Mouse (Mus musculus) forebrain, embryonic 13.5 days (tissue): ENCODE measurements around the gene Ccl11. TPM values are rescaled to one million over a fixed set of nuclear protein-coding genes. Genes with fewer than 3 reads are reported as not detected.

Source experiments
- ATAC-seq: fragments of 200-750 bp; cut with Nextera tagmentation; 2 replicates; pipeline ENCODE4 v1.8.0; 2017
- H3K27ac ChIP-seq: fragments of 300-500 bp; sonication (generic); 2 replicates; pipeline ENCODE4 v1.5.1; 2015; ENCODE audit warnings: inconsistent platforms, mild to moderate bottlenecking, moderate library complexity
- H3K27me3 ChIP-seq: fragments of 300-500 bp; sonication (generic); 2 replicates; pipeline ENCODE4 v1.6.1; 2015; ENCODE audit warnings: mild to moderate bottlenecking, inconsistent platforms
- H3K36me3 ChIP-seq: fragments of 300-500 bp; sonication (generic); 2 replicates; pipeline ENCODE4 v1.6.1; 2015; ENCODE audit warnings: mild to moderate bottlenecking, inconsistent platforms; ENCODE audit not compliant: poor library complexity, severe bottlenecking
- H3K4me1 ChIP-seq: fragments of 300-500 bp; sonication (generic); 2 replicates; pipeline ENCODE4 v1.6.1; 2015; ENCODE audit warnings: inconsistent platforms
- H3K4me2 ChIP-seq: fragments of 300-500 bp; sonication (generic); 2 replicates; pipeline ENCODE4 v1.6.1; 2015; ENCODE audit warnings: inconsistent platforms, mild to moderate bottlenecking, moderate library complexity
- H3K4me3 ChIP-seq: fragments of 300-500 bp; sonication (generic); 2 replicates; pipeline ENCODE4 v1.5.1; 2015; ENCODE audit warnings: mild to moderate bottlenecking, inconsistent platforms
- H3K9ac ChIP-seq: fragments of 300-500 bp; sonication (generic); 2 replicates; pipeline ENCODE4 v1.6.1; 2015; ENCODE audit warnings: mild to moderate bottlenecking, inconsistent platforms
- H3K9me3 ChIP-seq: fragments of 300-500 bp; sonication (generic); replicated peaks from 2 replicates; pipeline ENCODE4 v1.6.1; 2016; ENCODE audit warnings: inconsistent platforms
- WGBS: fragments of 180-500 bp; shearing (Covaris S2); methylation state at CpG from one replicate; pipeline ENCODE4 v1.1.7; 2015; 5-methylcytosine and 5-hydroxymethylcytosine counted together
- polyA plus RNA-seq: library from polyadenylated mRNA; unstranded; fragments of >200 nt; fragmentation: Nextera tagmentation; extraction: Ambion mirVana; gene quantifications from 2 replicates; pipeline ENCODE4 v1.2.1, GENCODE M21; 2015

Ccl11 gene
- polyA plus RNA-seq, 1 experiment from 2014 or later = not detected

DNA sequence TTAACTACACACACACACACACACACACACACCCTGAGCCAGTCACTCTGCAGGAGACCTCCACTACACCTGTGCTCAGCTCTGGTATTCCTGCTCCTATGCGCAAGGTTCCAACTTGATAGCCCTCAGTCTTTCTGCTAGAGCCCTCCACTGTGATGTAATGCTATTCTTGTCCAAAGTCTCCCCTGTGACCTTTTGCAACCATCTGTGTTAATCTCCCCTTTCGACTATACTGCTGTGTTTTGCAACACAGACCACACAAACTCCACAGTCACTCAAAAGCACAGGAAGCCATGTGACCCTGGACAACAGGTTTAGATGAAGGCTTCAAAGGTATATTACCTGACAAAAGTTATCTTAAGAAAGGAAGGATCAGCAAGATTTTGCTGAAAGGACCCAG, 5.8 kb downstream of the Ccl11 start:
- no peak for ATAC-seq
- H3K4me3 ChIP-seq = no peak overlapping the region
- H3K4me1 ChIP-seq = no peaks in the 10 kb centered on the region
- 77% methylated on average over 2 of the region's 2 CpGs for WGBS
- H3K36me3 ChIP-seq = no peaks in the 10 kb centered on the region
- H3K4me2 ChIP-seq = no peak overlapping the region
- no peak overlapping the region for H3K9ac ChIP-seq
- H3K27me3 ChIP-seq = no peaks in the 10 kb centered on the region
- H3K9me3 ChIP-seq = no peaks in the 10 kb centered on the region
- no peak overlapping the region for H3K27ac ChIP-seq

GRCm38 (mm10) chr11:82066953-82067571, 9.4 kb downstream of the Ccl11 start:
- H3K9ac ChIP-seq = no peak overlapping the region
- 83% methylated on average over 7 of the region's 7 CpGs for WGBS

DNA sequence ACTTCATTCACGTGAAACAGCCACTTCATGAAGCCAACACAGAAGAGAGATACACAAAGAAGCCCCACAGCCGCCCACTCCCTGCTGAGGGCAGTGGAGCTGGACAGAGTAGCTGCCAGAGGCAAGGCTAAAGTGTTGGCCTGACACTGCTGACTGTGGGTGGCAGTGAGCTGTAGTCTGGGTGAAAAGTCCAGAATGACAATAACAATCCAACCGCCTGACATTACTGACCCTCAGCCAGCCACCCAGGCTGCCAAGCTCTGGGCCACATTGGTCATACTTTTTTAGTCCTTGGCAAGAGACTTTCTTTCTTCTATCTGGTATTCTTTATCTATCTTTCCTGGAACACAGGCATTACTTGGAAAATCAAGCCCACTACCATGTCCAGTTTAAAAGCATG, 13.5 kb downstream of the Ccl11 start:
- H3K27me3 ChIP-seq = no peaks in the 10 kb centered on the region
- no peak overlapping the region for H3K9ac ChIP-seq
- no peaks in the 10 kb centered on the region for H3K9me3 ChIP-seq
- WGBS = 77% methylated on average over 3 of the region's 3 CpGs
- ATAC-seq = no peak
- H3K27ac ChIP-seq = no peak overlapping the region
- H3K4me2 ChIP-seq = no peak overlapping the region
- no peaks in the 10 kb centered on the region for H3K4me1 ChIP-seq
- H3K4me3 ChIP-seq = no peak overlapping the region
- H3K36me3 ChIP-seq = no peaks in the 10 kb centered on the region

More at GRCm38 (mm10) chr11:82066953-82067571, 9.4 kb downstream of the Ccl11 start:
- H3K36me3 ChIP-seq = no peaks in the 10 kb centered on the region
- no peaks in the 10 kb centered on the region for H3K9me3 ChIP-seq
- no peaks in the 10 kb centered on the region for H3K4me1 ChIP-seq
- no peaks in the 10 kb centered on the region for H3K27me3 ChIP-seq
- H3K4me3 ChIP-seq = no peak overlapping the region
- no peak for ATAC-seq
- no peak overlapping the region for H3K4me2 ChIP-seq
- no peak overlapping the region for H3K27ac ChIP-seq

- H3K9me3 ChIP-seq = no peaks in the 10 kb centered on the region
- no peak overlapping the region for H3K27ac ChIP-seq
- no peaks in the 10 kb centered on the region for H3K27me3 ChIP-seq
- H3K9ac ChIP-seq = no peak overlapping the region
- H3K36me3 ChIP-seq = no peaks in the 10 kb centered on the region
- ATAC-seq = no peak
- WGBS = 70% methylated on average over 1 of the region's 1 CpGs
- H3K4me2 ChIP-seq = no peak overlapping the region
- H3K4me3 ChIP-seq = no peak overlapping the region
- no peaks in the 10 kb centered on the region for H3K4me1 ChIP-seq
Measured at GRCm38 (mm10) chr11:82072374-82072773, 14.8 kb downstream of the Ccl11 start.

DNA sequence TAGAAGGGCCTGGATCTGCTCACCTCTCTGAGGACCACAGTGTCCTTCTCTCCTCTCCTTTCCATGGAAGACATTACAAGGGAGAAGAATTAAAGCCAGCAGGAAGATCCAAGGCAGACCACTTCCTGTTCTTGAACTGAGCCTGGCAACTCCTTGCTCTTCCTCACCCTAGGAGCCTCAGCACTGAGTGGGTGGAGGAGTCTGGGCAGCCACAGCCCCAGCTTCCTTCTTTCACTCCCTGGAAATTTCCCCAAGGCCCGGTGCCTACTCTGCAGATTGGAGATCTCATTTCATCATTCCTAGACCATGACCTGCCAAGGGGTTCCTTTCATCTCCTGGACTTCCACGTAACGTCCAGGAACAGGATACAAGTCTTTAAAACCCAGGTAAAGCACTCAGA, 15.4 kb downstream of the Ccl11 start:
- WGBS = 86% methylated on average over 3 of the region's 3 CpGs
- no peak overlapping the region for H3K27ac ChIP-seq
- no peak overlapping the region for H3K9ac ChIP-seq
- H3K4me2 ChIP-seq = no peak overlapping the region
- no peaks in the 10 kb centered on the region for H3K4me1 ChIP-seq
- no peaks in the 10 kb centered on the region for H3K27me3 ChIP-seq
- H3K4me3 ChIP-seq = no peak overlapping the region
- ATAC-seq = no peak
- H3K9me3 ChIP-seq = no peaks in the 10 kb centered on the region
- no peaks in the 10 kb centered on the region for H3K36me3 ChIP-seq

- ATAC-seq = no peak
- WGBS = 81% methylated on average over 3 of the region's 3 CpGs
- Histone ChIP-seq H3K9me3 (no peaks in the 10 kb centered on the region), H3K36me3 (no peaks in the 10 kb centered on the region), H3K27ac (no peak overlapping the region), H3K4me2 (no peak overlapping the region), H3K4me1 (no peaks in the 10 kb centered on the region), H3K27me3 (no peaks in the 10 kb centered on the region), H3K4me3 (no peak overlapping the region), H3K9ac (no peak overlapping the region)
Measured at GRCm38 (mm10) chr11:82073686-82074085, 16.1 kb downstream of the Ccl11 start.

DNA sequence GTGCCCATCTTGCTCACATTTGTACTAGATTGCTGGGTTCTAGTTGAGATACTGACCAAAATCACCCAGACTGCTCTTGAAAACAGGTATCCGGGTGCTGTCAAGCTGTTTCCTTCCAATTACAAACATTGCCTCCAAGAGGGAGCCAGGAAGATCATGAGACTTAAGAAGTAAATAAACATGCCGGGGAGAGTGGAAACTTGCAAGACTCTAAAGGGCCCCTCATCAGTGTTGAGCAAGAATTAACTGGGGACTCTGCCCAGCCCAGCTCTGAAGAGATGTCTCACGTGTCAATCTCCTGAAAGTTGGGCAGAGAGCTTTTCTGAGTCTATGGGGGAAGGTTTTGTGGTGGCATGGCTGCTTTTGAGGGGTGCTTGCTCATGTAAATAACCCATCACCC, 19.4 kb downstream of the Ccl11 start:
- Histone ChIP-seq H3K27me3 (no peaks in the 10 kb centered on the region), H3K36me3 (no peaks in the 10 kb centered on the region), H3K27ac (no peak overlapping the region), H3K4me1 (no peaks in the 10 kb centered on the region), H3K4me2 (no peak overlapping the region), H3K9me3 (no peaks in the 10 kb centered on the region), H3K9ac (no peak overlapping the region), H3K4me3 (no peak overlapping the region)
- 83% methylated on average over 3 of the region's 3 CpGs for WGBS
- ATAC-seq = no peak

GRCm38 (mm10) chr11:82078136-82078730, 20.6 kb downstream of the Ccl11 start:
- no peaks in the 10 kb centered on the region for H3K27me3 ChIP-seq
- ATAC-seq = no peak
- H3K9ac ChIP-seq = no peak overlapping the region
- H3K36me3 ChIP-seq = no peaks in the 10 kb centered on the region
- no peaks in the 10 kb centered on the region for H3K9me3 ChIP-seq
- H3K4me2 ChIP-seq = no peak overlapping the region
- no peak overlapping the region for H3K27ac ChIP-seq
- no peak overlapping the region for H3K4me3 ChIP-seq
- no peaks in the 10 kb centered on the region for H3K4me1 ChIP-seq

- Histone ChIP-seq H3K27me3 (no peaks in the 10 kb centered on the region), H3K4me1 (no peaks in the 10 kb centered on the region), H3K4me3 (no peak overlapping the region), H3K9me3 (no peaks in the 10 kb centered on the region), H3K9ac (no peak overlapping the region), H3K4me2 (no peak overlapping the region), H3K27ac (no peak overlapping the region), H3K36me3 (no peaks in the 10 kb centered on the region)
- WGBS = 91% methylated on average over 3 of the region's 3 CpGs
- ATAC-seq = no peak
Measured at GRCm38 (mm10) chr11:82080865-82081264, 23.2 kb downstream of the Ccl11 start.

DNA sequence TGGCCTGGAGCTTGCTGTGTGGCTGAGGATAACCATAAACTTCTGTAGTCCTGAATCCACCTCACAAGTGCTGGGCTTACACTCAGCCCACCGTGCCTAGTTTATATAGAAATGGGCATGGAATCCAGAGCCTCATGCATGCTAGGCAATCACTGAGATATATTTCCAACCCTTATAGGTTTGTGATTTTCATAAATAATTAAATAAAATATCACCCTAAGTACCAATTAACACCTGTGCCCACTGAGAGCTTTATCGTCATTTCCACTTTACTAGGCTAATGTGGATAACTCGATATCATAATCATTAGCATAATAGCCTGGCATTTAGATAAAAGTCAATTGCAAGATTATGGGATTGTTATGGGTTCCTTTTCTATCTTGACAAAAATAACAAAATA, 26.7 kb downstream of the Ccl11 start:
- Histone ChIP-seq H3K27me3 (no peaks in the 10 kb centered on the region), H3K9ac (no peak overlapping the region), H3K36me3 (no peaks in the 10 kb centered on the region), H3K4me2 (no peak overlapping the region), H3K4me1 (no peaks in the 10 kb centered on the region), H3K9me3 (no peaks in the 10 kb centered on the region), H3K4me3 (no peak overlapping the region), H3K27ac (no peak overlapping the region)
- ATAC-seq = no peak
- WGBS = 85% methylated on average over 3 of the region's 3 CpGs

DNA sequence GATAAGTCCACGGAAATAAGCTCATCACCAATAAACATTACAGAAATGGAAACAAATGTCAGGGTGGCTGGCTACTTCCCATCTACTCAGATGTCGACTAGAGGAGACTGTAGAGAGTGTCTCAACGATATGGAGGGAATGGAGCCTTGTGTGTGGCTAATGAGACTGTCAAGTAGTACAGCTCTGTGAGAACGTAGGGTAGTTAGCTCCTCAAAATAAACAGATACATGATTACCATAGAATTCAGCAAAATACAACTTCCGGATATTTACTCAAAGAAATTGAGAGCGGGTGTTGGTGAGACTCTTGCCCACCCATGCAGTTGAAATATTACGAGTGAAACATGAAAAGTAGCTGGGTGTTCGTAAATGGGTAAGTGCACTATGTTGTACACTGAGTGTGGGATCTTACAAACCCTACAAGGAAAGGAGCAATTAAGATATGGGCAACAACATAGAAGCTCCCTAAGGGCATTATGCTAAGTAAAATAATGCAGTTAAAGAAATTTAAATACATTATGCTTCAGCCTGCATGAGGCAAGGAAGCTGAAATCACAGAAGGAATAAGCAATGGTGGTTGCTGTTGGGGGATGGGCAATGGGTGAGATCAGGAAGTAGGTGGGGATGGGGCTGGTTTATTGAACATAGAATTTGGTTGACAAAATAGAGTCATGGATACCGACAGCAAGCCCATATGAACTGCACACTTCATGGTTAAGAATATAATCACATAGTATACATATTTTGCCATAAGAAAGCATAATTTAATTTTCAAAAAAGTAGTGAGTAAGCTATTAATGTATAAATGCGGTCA, 42.1 kb downstream of the Ccl11 start:
- Histone ChIP-seq H3K4me3 (no peak overlapping the region), H3K36me3 (no peaks in the 10 kb centered on the region), H3K4me2 (no peak overlapping the region), H3K9me3 (no peaks in the 10 kb centered on the region), H3K27ac (no peak overlapping the region), H3K9ac (no peak overlapping the region), H3K4me1 (no peaks in the 10 kb centered on the region), H3K27me3 (no peaks in the 10 kb centered on the region)
- WGBS = 87% methylated on average over 10 of the region's 10 CpGs
- no peak for ATAC-seq

DNA sequence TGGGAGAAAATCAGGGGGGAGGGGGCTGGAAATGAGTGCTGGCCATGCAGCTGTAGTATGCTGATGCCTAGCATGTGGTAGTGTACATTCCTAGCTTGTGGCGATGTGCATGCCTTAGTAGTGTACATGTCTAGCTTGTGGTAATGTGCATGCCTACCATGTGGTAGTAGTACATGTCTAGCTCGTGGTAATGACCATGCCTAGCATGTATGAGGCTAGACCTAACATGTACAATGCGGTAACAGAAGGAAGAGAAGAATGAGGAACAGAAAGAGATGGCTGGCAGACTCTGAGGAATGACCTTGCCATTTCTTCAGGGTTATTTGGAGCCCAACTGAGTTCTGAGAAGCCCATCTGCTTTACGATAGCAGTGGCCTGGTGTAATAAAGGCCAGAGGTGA, 43.5 kb downstream of the Ccl11 start:
- Histone ChIP-seq H3K4me1 (no peaks in the 10 kb centered on the region), H3K9ac (no peak overlapping the region), H3K36me3 (no peaks in the 10 kb centered on the region), H3K4me3 (no peak overlapping the region), H3K9me3 (no peaks in the 10 kb centered on the region), H3K27me3 (no peaks in the 10 kb centered on the region), H3K27ac (no peak overlapping the region), H3K4me2 (no peak overlapping the region)
- ATAC-seq = no peak
- 84% methylated on average over 4 of the region's 4 CpGs for WGBS
